Mouse (Mus musculus) ES-Bruce4 (cell line): ENCODE data around the gene Dao.

Experiments used
- CTCF ChIP-seq: IDR thresholded peaks from one replicate; pipeline ENCODE4 v1.8.1; 2011; ENCODE audit warnings: low read depth, low read length
- POLR2A ChIP-seq: IDR thresholded peaks from one replicate; pipeline ENCODE4 v1.8.1; 2011; ENCODE audit warnings: low read length; ENCODE audit not compliant: insufficient read depth

DNA sequence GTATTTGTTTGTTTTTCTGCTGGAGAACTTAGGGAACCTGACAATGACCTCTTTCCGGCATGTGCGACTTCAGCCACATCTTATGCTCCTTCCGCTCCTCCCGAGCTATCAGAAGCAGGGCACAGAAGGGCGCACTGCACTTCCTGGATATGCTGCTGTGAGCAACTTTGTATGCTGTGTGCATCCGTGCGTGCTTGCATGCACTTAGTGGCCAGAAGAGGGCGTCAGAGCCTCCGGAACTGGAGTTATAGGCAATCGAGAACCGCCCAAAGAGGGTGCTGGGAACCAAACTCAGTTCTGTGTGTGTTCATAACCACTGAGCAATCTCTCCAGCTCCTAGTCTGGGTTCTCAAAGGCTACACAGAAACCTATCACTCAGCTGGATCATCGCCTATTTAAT lies 27.1 kb downstream of the Dao start:
- peak; percentile 56 for TF ChIP-seq CTCF
- no peak for TF ChIP-seq POLR2A
